Mouse (Mus musculus) heart, postnatal 0 days (tissue): ENCODE data around the gene Pip4k2a.

Experiments used
- CTCF ChIP-seq: IDR thresholded peaks from 2 replicates; pipeline ENCODE4 v1.5.1; 2016; ENCODE audit warnings: antibody characterized with exemption, control low read depth, low read depth
- EP300 ChIP-seq: IDR thresholded peaks from 2 replicates; pipeline ENCODE4 v1.6.1; 2016; ENCODE audit warnings: antibody characterized with exemption, low read depth

DNA sequence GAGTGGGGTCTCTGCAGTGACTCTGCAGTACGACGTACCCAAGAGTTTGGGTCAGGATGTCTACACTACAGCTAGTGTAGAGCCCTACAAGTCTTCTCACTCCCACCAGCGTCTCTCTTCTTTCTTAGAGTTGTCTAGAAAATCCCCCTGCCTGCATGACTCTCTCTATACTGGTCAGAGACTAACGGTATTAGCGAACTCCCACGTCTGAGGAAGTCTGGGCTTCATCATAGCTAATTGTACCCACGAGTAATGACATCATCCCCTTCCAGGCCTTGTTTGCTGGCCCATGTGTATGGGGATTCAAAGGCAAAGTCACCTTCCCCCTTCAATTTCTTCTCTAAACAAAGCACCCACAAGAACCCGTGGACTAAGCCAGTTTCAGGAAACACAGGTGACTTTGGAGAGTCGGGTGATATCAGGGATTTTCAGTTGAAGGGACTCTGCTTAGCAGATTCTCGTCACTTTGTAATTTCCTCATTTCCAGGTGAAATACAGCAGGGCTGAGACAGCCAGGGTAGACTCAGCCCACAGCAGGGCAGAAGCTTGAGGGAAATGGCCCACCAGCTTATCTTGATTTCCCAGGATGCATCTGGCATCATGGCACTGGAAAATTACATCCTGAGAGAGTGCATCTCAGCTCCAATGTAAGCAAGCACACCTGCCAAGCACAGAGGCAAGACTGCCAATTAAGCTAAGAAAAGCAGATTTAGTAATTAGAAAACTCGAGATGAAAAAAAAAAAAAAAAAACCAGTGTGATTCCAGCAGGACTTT lies 107.5 kb downstream of the Pip4k2a start:
- no peak for TF ChIP-seq EP300
- no peak for TF ChIP-seq CTCF
